Mouse (Mus musculus) C2C12 (cell line): ENCODE data around the gene Pde1c.

Source experiments
- CTCF ChIP-seq: IDR thresholded peaks from one replicate; pipeline ENCODE4 v1.5.1; 2011; ENCODE audit not compliant: control insufficient read depth, insufficient read depth, insufficient read length
- MAX ChIP-seq: IDR thresholded peaks from one replicate; pipeline ENCODE4 v1.6.1; 2011; ENCODE audit warnings: mild to moderate bottlenecking, control low read depth
- MYOD1 ChIP-seq: IDR thresholded peaks from one replicate; pipeline ENCODE4 v1.6.1; 2011; ENCODE audit warnings: low read depth; ENCODE audit not compliant: control insufficient read depth, insufficient read length
- MYOG ChIP-seq: IDR thresholded peaks from one replicate; pipeline ENCODE4 v1.6.1; 2011; ENCODE audit not compliant: control insufficient read depth, insufficient read length; ENCODE audit errors: extremely low read depth
- USF1 ChIP-seq: IDR thresholded peaks from one replicate; pipeline ENCODE4 v1.6.1; 2011; ENCODE audit warnings: low read depth, mild to moderate bottlenecking, control low read depth, moderate library complexity

DNA sequence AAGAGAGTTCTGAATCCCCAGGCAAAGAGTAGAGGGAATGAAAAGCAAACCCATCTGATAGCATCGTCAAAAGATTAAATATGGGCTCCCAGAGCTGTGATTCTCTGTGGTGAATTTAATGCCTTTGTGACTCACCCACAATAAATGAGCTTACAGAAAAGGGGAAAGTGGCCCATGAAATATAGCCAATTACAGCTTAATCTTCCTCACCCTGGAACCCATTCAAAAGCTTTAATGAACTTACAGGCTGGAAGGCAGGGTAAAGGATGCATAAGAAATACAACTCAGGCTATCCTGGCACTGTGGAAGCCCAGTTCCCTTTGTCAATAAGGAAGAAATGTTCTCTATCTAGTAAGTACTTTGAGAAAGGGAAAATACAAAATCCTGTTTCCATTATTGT, 240.8 kb downstream of the Pde1c start:
- TF ChIP-seq MYOD1 (no peak), CTCF (no peak), MYOG (no peak), MAX (no peak), USF1 (no peak)
